Mouse (Mus musculus): ENCODE measurements around the gene Olfr981. TPM values are rescaled to one million over a fixed set of nuclear protein-coding genes. Genes with fewer than 3 reads are reported as not detected.
"Not testable (repeated sequence)": the region's sequence is repeated elsewhere in the genome, so short reads cannot be mapped to it uniquely, and the experiment has no call there.

Olfr981 gene
- not detected in 2 replicates for polyA plus RNA-seq (2015; fragmentation: Nextera tagmentation; extraction: Ambion mirVana)

DNA sequence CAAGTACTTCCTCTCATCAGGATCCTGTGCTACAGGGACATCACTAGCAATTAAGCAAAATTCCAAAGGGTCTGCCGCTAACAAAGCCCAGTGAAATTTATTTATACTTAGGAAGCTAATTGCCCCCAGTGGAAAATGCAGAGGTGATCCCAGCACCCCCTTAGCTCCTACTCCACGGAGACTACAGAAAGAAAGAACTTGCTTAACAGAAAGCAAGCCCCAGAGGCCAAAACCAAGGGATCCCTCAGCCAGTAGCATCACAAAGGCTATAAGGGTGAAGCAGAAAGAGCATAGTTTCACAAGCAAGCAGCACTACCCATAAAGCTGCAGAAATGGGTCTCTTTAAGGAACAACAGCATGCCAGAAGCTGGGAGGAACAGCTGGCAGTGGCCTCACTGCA lies at the start of gene Olfr981:
Gene Olfr981, plus strand, starts transcription at position 301 of the 400 bp plus-strand sequence.
- Histone ChIP-seq H3K27ac (ENCODE audit: low read depth, low read length) (no peak within 1 kb of the TSS), H3K36me3 (ENCODE audit: control insufficient read depth, insufficient read depth) (no peaks in the 10 kb centered on the region), H3K9ac (ENCODE audit: low read depth, low read length) (no peak within 1 kb of the TSS), H3K4me1 (replicated peaks; ENCODE audit: control insufficient read depth, insufficient read depth, low read length) (no peaks in the 10 kb centered on the region), H3K4me3 (ENCODE audit: low read depth, low read length) (no peak within 1 kb of the TSS), H3K27me3 (replicated peaks; ENCODE audit: control insufficient read depth, insufficient read depth, low read length) (no peaks in the 10 kb centered on the region), H3K4me2 (replicated peaks; ENCODE audit: low read depth) (no peak within 1 kb of the TSS), H3K9me3 (ENCODE audit: control insufficient read depth) (no peaks in the 10 kb centered on the region)
- no peak for TF ChIP-seq CTCF (IDR thresholded peaks at IDR 0.05; ENCODE audit: low read depth)
- no peak for ATAC-seq
- WGBS: 68% methylated on average over 2 of the region's 2 CpGs

DNA sequence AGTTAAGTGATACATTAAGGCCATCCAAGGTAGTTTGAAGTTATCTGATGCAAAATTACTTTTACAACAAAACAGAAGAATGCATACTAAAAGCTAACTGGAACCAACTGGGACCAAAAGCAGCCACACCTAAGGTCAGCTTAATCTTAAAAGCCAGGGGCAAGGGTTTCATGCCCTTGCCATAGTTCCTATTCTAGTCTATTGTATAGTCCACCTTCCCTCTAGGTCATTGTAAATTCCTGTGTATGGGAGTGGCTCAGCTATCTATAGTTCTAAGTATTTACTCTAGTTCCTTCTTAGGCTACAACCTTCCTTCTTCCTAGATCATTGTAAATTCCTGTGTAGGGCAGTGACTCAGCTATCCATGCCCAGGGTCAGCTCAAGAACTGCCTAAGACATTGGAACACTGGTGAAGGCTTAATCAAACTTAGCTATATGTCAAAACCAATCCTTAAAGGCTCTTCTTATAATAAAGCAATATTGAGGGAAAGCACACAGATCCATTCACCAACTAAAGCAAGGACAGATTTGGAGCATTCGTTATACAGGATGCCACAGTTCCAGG lies 44.6 kb upstream of the Olfr981 start:
- not testable (repeated sequence) for H3K9ac ChIP-seq (ENCODE audit: low read depth, low read length); ATAC-seq; H3K27me3 ChIP-seq (replicated peaks; ENCODE audit: control insufficient read depth, insufficient read depth, low read length); H3K36me3 ChIP-seq (ENCODE audit: control insufficient read depth, insufficient read depth); H3K4me3 ChIP-seq (ENCODE audit: low read depth, low read length); H3K27ac ChIP-seq (ENCODE audit: low read depth, low read length); H3K4me2 ChIP-seq (replicated peaks; ENCODE audit: low read depth); H3K9me3 ChIP-seq (ENCODE audit: control insufficient read depth); H3K4me1 ChIP-seq (replicated peaks; ENCODE audit: control insufficient read depth, insufficient read depth, low read length)
- WGBS: 81% methylated on average over 1 of the region's 1 CpGs

- Histone ChIP-seq H3K27me3 (replicated peaks; ENCODE audit: control insufficient read depth, insufficient read depth, low read length) (no peaks in the 10 kb centered on the region), H3K4me2 (replicated peaks; ENCODE audit: low read depth) (no peak within 1 kb of the TSS), H3K9me3 (ENCODE audit: control insufficient read depth) (no peaks in the 10 kb centered on the region), H3K4me1 (replicated peaks; ENCODE audit: control insufficient read depth, insufficient read depth, low read length) (no peaks in the 10 kb centered on the region), H3K36me3 (ENCODE audit: control insufficient read depth, insufficient read depth) (no peaks in the 10 kb centered on the region), H3K9ac (ENCODE audit: low read depth, low read length) (no peak within 1 kb of the TSS), H3K27ac (ENCODE audit: low read depth, low read length) (no peak within 1 kb of the TSS), H3K4me3 (ENCODE audit: low read depth, low read length) (no peak within 1 kb of the TSS)
- TF ChIP-seq CTCF (IDR thresholded peaks at IDR 0.05; ENCODE audit: low read depth): no peak
- ATAC-seq: no peak
- WGBS: 84% methylated on average over 2 of the region's 2 CpGs
Observed at GRCm38 (mm10) chr9:39991813-39992212, 29.5 kb upstream of the Olfr981 start, which contains the start of gene Olfr978. Olfr978 (plus strand) TSS chr9:39992113.

GRCm38 (mm10) chr9:40003365-40003764 lies 17.9 kb upstream of the Olfr981 start, which contains the start of gene Olfr979:
Olfr979 (minus strand) TSS chr9:40003465.
- WGBS: 94% methylated on average over 1 of the region's 1 CpGs
- Histone ChIP-seq H3K4me1 (replicated peaks; ENCODE audit: control insufficient read depth, insufficient read depth, low read length) (no peaks in the 10 kb centered on the region), H3K27me3 (replicated peaks; ENCODE audit: control insufficient read depth, insufficient read depth, low read length) (no peaks in the 10 kb centered on the region), H3K27ac (ENCODE audit: low read depth, low read length) (no peak within 1 kb of the TSS), H3K9me3 (ENCODE audit: control insufficient read depth) (no peaks in the 10 kb centered on the region), H3K4me2 (replicated peaks; ENCODE audit: low read depth) (no peak within 1 kb of the TSS), H3K9ac (ENCODE audit: low read depth, low read length) (no peak within 1 kb of the TSS), H3K4me3 (ENCODE audit: low read depth, low read length) (no peak within 1 kb of the TSS), H3K36me3 (ENCODE audit: control insufficient read depth, insufficient read depth) (no peaks in the 10 kb centered on the region)
- no peak for ATAC-seq
- TF ChIP-seq CTCF (IDR thresholded peaks at IDR 0.05; ENCODE audit: low read depth): no peak

GRCm38 (mm10) chr9:40009482-40009881 lies 11.8 kb upstream of the Olfr981 start, which contains the start of gene Olfr980:
Olfr980 (minus strand) TSS chr9:40009582.
- no peak for ATAC-seq
- Histone ChIP-seq H3K27ac (ENCODE audit: low read depth, low read length) (no peak within 1 kb of the TSS), H3K4me3 (ENCODE audit: low read depth, low read length) (no peak within 1 kb of the TSS), H3K36me3 (ENCODE audit: control insufficient read depth, insufficient read depth) (no peaks in the 10 kb centered on the region), H3K4me1 (replicated peaks; ENCODE audit: control insufficient read depth, insufficient read depth, low read length) (no peaks in the 10 kb centered on the region), H3K27me3 (replicated peaks; ENCODE audit: control insufficient read depth, insufficient read depth, low read length) (no peaks in the 10 kb centered on the region), H3K9ac (ENCODE audit: low read depth, low read length) (no peak within 1 kb of the TSS), H3K9me3 (ENCODE audit: control insufficient read depth) (no peaks in the 10 kb centered on the region), H3K4me2 (replicated peaks; ENCODE audit: low read depth) (no peak within 1 kb of the TSS)
- TF ChIP-seq CTCF (IDR thresholded peaks at IDR 0.05; ENCODE audit: low read depth): no peak
- WGBS: 84% methylated on average over 1 of the region's 1 CpGs

DNA sequence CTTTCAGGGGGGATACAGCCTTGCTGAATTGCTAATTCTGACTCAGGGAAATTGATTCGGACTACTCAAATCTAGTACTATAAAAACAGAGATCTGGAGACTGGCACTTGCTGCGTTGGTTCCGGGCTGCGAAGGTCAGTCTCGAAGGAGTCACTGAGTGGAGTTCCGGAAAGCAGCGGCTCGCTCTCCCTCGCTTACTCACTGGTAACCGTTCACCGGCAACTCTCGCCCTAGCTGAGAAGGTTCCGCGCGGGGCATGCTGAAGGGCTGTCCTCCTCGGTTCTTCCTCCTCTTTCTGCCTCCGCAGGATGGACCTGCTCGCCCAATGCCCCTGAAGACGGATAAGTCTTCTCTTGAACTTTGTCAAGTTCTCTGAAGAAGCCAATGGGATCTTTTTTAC lies 28.9 kb downstream of the Olfr981 start:
- no peak for ATAC-seq
- no peaks in the 10 kb centered on the region for H3K4me1 ChIP-seq (replicated peaks; ENCODE audit: control insufficient read depth, insufficient read depth, low read length)
- WGBS: 91% methylated on average over 19 of the region's 19 CpGs

More for the DNA sequence above, 28.9 kb downstream of the Olfr981 start:
- no peak overlapping the region for H3K4me2 ChIP-seq (replicated peaks; ENCODE audit: low read depth)
- H3K9me3 ChIP-seq (ENCODE audit: control insufficient read depth): no peaks in the 10 kb centered on the region
- no peaks in the 10 kb centered on the region for H3K36me3 ChIP-seq (ENCODE audit: control insufficient read depth, insufficient read depth)
- TF ChIP-seq CTCF (IDR thresholded peaks at IDR 0.05; ENCODE audit: low read depth): no peak
- H3K27me3 ChIP-seq (replicated peaks; ENCODE audit: control insufficient read depth, insufficient read depth, low read length): no peaks in the 10 kb centered on the region
- no peak overlapping the region for H3K27ac ChIP-seq (ENCODE audit: low read depth, low read length)
- no peak overlapping the region for H3K4me3 ChIP-seq (ENCODE audit: low read depth, low read length)
- no peak overlapping the region for H3K9ac ChIP-seq (ENCODE audit: low read depth, low read length)

All from intestine, postnatal 0 days (tissue).